Mouse (Mus musculus) 416B (cell line): ENCODE results near the gene Efs.
"Not testable (repeated sequence)": the region's sequence is repeated elsewhere in the genome, so short reads cannot be mapped to it uniquely, and the experiment has no call there.

Experiments used
- DNase-seq: peaks from one replicate; pipeline ENCODE4 v3.0.0; 2011; ENCODE audit warnings: low read depth

Efs gene

DNA sequence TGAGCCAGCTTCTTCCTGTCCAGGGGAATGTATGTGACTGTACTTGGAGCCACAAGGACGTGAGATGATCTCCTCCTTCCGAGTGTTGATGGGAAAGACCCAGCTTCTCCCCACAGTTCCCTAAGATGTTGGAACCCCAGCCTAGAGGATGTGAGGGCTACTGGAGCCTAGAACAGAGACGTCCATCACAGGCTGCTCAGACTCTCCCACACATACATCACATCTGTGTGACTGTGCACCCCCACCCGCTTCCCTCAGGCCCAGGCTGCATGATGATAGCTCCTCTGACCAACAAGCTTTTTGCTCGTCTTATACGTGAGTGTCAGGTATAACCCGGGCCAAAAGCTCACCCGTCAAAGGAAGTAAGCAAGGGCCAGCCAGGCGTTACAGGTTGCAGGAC, 22.9 kb upstream of the Efs start:
- DNase-seq: no peak

GRCm38 (mm10) chr14:54947008-54947407, 21.1 kb upstream of the Efs start:
- DNase-seq: not testable (repeated sequence)

DNA sequence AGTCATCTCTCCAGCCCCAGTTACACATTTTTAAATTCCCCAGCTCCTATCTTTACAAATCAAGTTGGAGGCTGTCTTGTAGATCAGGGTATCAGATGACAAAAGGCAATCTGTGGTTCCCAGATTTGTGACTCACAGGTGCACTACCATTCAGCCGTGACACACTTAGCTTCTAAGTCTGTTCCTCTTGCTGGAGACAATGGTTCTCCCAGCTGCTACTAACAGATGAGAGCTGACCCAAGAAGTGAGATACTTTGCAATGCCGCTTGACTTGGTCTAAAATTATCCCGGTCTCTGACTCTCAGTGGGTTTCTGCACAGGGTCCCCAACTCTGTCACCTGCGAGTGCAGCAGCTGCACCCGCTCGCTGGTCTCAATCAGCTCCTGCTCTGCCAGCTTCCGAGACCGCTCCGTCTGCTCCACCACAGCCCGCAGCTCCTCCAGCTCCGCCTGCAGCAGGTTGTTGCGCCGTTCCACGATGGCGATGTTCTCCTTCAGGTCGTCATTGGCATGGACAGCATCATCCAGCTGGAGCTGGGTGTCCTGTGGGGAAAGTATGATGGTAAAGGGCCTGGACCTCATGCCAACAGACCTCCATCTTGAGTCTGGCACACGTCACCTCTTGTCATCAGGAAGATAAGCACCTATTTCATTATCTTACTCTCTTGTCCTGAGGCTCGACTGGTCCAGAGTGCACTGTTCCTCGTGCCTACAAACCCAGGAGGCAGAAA, 20.2 kb upstream of the Efs start:
- DNase-seq: peak; percentile 24

DNA sequence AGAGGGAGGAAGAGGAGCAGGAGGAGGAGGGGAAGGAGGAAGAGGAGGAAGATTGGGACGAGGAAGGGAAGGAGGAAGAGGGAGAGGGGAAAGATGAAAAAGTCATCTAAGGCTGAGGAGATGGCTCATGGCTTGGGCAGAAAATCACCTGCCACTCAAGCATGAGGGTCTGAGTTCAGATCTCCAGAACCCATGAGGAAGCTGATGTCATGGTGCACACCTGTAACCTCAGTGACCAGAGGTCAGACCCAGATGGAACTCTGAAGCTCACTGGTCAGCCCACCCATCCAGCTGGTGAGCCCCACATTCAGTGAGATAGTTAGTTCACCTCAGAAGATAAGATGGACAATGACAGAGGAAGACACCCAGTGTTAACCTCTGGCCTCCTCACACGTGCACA, 19.0 kb upstream of the Efs start:
- DNase-seq: no peak

DNA sequence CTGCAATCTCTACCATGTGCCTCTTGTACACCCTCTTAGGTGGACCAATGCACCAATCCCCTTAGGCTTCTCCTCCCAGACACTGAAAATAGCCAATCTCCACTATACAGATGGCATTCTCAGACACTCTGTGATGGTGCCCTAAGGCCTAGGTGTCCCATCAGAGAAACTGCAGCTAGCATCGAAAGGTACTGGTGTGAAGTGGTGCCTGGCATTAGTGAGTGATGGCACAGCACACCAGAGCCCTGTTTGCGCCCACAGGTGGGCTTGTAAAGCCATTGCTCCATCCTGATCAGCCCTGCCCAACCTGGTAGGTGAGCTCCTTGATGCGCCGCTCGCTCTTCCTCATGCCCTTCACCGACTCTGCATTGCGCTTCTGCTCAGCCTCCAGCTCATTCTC, 18.0 kb upstream of the Efs start:
- no peak for DNase-seq

GRCm38 (mm10) chr14:54942479-54942878, 16.6 kb upstream of the Efs start:
- no peak for DNase-seq

DNA sequence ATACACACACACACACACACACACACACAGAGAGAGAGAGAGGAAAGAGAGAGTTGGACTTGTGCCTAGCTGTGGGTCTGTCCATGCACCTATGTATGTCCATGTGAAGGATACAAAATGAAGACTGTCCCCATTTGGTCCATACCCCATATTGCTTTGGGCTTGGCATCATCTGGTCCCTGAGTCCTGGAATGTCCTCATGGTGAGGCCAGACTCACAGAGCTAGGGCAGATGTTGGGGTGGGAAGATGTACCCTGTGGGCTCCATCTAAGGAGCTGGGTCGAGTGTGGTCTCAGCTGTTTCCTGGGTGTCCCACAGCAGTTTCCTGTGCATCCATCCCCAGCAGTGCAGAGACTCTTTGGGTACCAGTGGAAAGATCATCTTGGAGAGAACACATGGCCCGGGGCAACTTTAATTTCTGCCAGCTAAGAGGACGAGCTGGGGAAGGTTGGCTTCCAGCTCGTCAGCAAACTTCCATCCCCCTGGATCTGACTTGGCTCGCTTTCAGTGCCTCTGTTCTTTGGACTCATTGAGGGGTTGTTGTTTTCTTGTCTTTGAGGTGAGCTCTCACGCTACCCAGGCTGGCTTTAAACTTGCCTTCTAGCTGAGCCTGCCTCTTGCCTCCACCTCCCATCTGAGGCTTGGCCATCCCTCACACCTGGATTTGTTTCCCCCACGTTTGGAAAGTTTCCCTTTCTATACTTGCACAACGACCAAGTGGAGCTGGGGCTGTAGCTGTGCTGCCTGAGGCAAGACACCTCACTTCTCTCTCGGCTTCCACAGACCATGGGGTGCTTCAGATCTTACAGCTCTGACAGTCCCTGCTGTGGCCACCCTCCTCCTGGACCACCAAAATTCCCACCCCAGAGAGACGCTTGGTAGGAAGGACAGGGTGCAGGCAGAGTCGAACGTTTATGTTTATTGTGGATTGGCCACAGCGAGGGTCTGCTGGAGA, 15.4 kb upstream of the Efs start:
- DNase-seq: no peak

DNA sequence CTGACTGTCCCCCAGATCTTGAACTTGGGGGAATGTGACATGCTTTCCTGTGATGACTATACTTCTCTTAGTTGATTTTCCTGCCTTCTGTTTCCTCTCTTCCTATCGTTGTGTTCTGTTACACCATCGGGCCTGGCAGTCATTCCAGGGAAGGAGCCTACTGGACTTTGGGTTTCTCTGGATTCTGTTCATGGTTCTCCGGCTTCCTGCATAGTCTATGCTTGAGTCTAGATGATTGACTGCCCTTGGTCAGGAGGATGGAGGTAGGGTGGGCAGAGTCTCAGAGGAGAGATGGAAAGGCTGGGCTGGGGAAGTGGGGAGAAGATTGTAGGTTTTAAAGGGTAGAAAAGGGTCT, 14.2 kb upstream of the Efs start:
- no peak for DNase-seq

GRCm38 (mm10) chr14:54939434-54940175, 13.7 kb upstream of the Efs start:
- peak; percentile 64 for DNase-seq

DNA sequence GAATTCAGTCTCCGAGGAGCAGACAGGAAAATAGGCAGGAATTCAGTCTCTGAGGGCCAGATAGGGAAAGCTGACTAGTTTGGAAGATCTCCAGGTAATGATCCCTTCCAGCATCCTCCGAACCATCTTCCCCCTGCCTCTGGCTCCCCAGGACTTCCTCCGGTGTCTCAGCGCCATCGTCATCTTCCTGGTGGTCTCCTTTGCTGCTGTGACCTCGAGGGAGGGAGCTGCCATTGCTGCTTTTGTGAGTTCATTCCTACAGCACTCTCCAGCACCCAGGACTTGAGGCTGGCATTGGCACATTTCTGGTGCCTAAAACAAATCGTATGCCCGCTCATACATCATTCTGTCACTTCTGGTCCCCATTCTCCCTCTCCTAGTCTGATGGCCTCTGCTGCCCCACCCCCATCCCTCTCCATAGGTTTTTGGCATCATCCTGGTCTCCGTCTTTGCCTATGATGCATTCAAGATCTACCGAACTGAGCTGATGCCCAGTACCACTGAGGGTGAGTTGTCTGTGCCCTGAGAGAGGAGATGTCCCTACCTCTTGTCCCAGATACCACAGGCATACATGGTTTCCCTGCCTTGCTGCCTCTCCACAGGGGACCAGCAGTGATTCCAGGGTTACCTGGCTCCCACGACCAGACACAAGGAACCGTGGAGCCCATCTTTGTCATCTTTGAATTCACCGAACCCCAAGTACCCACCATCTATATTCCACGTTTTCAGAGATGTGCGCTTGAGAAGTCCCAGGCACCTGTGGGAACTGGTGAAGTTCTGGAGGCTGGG, 12.7 kb upstream of the Efs start:
- no peak for DNase-seq

DNA sequence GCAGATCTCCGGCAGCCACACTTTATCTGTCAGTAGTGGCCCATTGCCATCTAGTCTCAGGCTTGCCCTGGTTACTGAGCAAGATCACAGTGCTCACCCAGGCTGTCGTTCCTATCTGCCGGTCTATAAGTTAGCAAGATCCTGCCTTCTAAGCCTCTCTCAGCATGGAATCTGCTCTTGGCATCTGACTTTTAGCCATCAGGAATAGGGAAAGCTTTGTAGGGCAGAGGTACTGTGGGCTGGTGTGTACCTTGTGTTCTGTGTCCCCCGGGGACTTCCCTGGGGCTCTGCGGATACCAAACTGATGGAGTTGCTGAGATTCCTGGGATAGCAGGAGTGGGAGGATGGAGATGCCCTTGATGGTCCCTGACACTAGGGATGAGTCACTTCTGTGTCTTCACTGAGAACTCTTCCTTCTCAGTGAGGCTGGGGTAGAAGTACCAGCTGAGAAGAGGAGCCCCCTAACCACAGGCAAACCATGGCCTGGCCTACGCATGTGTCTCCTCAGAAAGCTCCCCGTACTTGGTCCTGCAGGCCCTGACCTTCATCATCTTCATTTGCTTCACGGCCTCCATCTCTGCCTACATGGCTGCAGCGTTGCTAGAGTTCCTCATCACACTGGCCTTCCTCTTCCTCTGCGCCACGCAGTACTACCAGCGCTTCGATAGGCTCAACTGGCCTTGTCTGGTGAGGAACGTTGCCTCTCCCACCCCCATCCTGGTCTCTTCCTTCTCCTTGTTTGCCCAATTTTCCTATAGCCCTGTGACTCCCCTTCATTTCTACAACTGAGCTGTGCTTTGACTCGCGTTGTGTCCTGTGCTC, 11.6 kb upstream of the Efs start:
- no peak for DNase-seq

DNA sequence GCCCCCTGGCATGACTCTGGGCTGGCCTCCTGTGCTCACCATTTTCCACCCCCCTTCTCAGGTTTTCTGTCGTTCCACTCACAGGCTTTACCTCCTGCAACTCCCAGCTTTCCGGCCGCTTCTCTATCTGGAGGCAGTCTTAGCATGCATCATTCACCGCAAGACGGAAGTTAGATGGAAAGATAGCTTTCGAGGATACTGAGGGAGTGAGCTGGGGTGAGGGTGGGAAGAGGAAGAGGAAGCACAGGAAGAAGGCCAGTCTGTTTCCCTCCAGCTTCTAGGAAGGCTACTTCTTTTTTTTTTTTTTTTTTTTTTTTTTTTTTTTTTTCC, 10.9 kb upstream of the Efs start:
- peak; percentile 49 for DNase-seq

- DNase-seq: no peak
These were observed 10.2 kb upstream of the Efs start, which contains the start of gene Cmtm5 for GRCm38 (mm10) chr14:54935904-54936830. TSS of gene Cmtm5 (plus strand) at chr14:54936261.

DNA sequence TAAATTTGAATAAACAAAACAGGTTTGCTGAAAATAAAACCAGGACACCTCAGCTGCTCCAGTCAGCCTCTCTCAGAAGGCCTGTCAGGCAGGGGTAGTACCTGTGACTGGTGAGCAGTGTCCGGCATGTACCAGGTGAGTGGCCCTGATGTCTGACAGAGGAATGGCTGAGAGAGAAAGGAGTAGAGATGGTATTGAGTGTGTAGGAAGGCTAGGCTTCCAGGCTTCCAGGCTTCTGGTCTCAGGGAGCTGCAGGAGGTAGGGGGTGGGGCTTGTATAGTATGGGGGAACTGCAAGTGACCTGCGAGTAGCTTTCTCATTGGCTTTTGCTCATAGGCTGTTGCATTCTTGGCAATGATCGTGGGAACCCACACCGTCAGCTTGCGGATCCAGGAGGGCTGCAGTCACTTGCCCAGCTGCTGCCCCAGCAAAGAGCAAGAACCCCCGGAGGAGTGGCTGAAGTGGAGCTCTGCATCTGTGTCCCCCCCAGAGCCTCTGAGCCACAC, 6.8 kb upstream of the Efs start, which contains the start of gene Il25:
Il25 (plus strand) TSS at position 51 of the 506 bp plus-strand sequence.
- no peak for DNase-seq

GRCm38 (mm10) chr14:54930431-54930830, 4.5 kb upstream of the Efs start:
- no peak for DNase-seq

GRCm38 (mm10) chr14:54929801-54930200, 3.9 kb upstream of the Efs start:
- DNase-seq: no peak

DNA sequence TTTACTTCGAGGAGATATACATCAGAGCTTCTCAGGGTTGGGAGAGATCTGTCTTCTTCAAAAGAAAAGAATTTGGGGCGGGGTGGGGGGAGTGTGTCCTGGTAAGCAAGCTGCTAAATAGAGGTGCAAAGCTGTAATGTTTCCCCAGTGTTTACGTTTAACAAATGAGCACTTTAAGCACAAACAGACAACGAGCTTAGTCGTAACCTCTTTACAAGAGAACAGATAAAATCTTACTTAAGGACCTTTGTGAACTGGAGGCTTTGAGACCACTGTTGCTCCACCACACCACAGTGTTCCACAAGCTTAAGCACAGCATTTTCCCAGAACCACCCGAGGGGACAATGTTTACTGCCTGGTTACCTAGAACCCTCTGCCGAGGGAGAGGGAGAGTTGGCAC, 1.4 kb upstream of the Efs start:
- no peak for DNase-seq

GRCm38 (mm10) chr14:54926401-54927158, 654 bp upstream of the Efs start:
- DNase-seq: no peak
